Mouse (Mus musculus): ENCODE data around the gene Prkn. TPM values are rescaled to one million over a fixed set of nuclear protein-coding genes. Genes with fewer than 3 reads are reported as not detected.

The Prkn gene
- total RNA-seq, 1 experiment: 1.7 TPM

DNA sequence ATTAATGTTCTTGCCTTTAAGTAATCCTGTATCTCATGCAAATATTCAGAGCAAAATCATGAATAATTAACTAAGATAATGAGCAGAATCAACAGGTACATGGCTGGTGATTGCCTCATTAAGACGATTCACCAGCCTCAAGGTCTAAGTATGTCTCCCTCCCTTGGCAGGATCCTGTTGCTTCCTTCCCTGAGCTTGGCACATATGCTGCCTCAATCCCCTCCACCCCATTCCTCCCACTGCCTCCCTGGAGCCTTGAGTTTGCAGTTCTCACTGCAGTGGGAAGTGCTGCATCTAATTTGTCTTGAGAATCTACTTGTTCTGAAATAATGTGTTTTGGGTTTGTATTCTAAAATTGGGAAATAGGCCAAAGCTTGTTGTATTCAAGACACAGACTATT is 496.0 kb downstream of the Prkn start:
- in situ Hi-C loops (cut with MboI; ENCODE audit: low sequenced_read_pairs in 2 of 2, unreplicated experiment in 2 of 2): no loop called here
- H3K27ac ChIP-seq (ENCODE audit: insufficient read depth, low read depth, low read length, poor library complexity, severe bottlenecking): no peak overlapping the region
- no peaks in the 10 kb centered on the region for H3K36me3 ChIP-seq (ENCODE audit: control insufficient read depth, insufficient read depth, low read length, poor library complexity, severe bottlenecking)
- no peak overlapping the region for H3K9ac ChIP-seq (ENCODE audit: insufficient read depth, low read depth, low read length, poor library complexity, severe bottlenecking)
- DNase-seq (ENCODE audit: low read depth, low spot score): no peak
- H3K4me1 ChIP-seq (ENCODE audit: control insufficient read depth in 2 of 2, insufficient read depth in 2 of 2, low read length in 2 of 2, poor library complexity in 1 of 2): no peaks in the 10 kb centered on the region
- no peak for TF ChIP-seq HCFC1 (IDR thresholded peaks at IDR 0.05; ENCODE audit: borderline replicate concordance, insufficient read depth, low read length)
- TF ChIP-seq CHD2 (IDR thresholded peaks at IDR 0.05; ENCODE audit: low read depth, low read length): no peak
- TF ChIP-seq ZC3H11A (IDR thresholded peaks at IDR 0.05; ENCODE audit: borderline replicate concordance, low read depth, low read length): no peak
- TF ChIP-seq ZNF384 (IDR thresholded peaks at IDR 0.05; ENCODE audit: low read depth, low read length): no peak
- H3K9me3 ChIP-seq (ENCODE audit: control insufficient read depth, insufficient read depth, low read depth, low read length): no peaks in the 10 kb centered on the region
- H3K4me3 ChIP-seq (ENCODE audit: insufficient read depth in 1 of 2, low read depth in 1 of 2, low read length in 2 of 2, poor library complexity in 1 of 2, severe bottlenecking in 1 of 2): no peak overlapping the region

DNA sequence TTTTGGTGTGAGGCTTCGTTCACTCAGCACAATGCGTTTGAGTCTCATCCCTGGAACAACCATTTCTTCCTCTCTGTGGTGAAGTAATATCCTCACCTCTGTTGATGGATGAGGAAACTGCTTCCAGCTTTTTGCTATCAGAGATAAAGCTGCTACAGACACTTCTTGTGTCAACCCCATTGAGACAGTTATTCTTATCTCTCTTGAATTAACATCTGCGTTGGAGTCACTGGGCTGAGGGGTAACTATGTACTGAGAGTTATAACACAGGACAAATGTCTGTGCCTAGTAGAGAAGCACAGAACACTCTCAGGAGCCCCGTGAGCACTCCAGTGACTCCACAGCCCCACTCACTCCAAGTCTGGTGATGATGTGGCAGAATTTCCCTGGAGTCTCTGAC is 500.2 kb downstream of the Prkn start:
- Histone ChIP-seq H3K9me3 (ENCODE audit: control insufficient read depth, insufficient read depth, low read depth, low read length) (no peaks in the 10 kb centered on the region), H3K27ac (ENCODE audit: insufficient read depth, low read depth, low read length, poor library complexity, severe bottlenecking) (no peak overlapping the region), H3K4me3 (ENCODE audit: insufficient read depth in 1 of 2, low read depth in 1 of 2, low read length in 2 of 2, poor library complexity in 1 of 2, severe bottlenecking in 1 of 2) (no peak overlapping the region), H3K9ac (ENCODE audit: insufficient read depth, low read depth, low read length, poor library complexity, severe bottlenecking) (no peak overlapping the region), H3K4me1 (ENCODE audit: control insufficient read depth in 2 of 2, insufficient read depth in 2 of 2, low read length in 2 of 2, poor library complexity in 1 of 2) (no peaks in the 10 kb centered on the region), H3K36me3 (ENCODE audit: control insufficient read depth, insufficient read depth, low read length, poor library complexity, severe bottlenecking) (no peaks in the 10 kb centered on the region)
- in situ Hi-C loops (cut with MboI; ENCODE audit: low sequenced_read_pairs in 2 of 2, unreplicated experiment in 2 of 2): no loop called here
- no peak for DNase-seq (ENCODE audit: low read depth, low spot score)
- TF ChIP-seq MAFK (IDR thresholded peaks at IDR 0.05; ENCODE audit: insufficient read depth, low read depth, low read length): no peak
- TF ChIP-seq HCFC1 (IDR thresholded peaks at IDR 0.05; ENCODE audit: borderline replicate concordance, insufficient read depth, low read length): no peak
- no peak for TF ChIP-seq ZC3H11A (IDR thresholded peaks at IDR 0.05; ENCODE audit: borderline replicate concordance, low read depth, low read length)
- TF ChIP-seq ZNF384 (IDR thresholded peaks at IDR 0.05; ENCODE audit: low read depth, low read length): no peak
- TF ChIP-seq CHD2 (IDR thresholded peaks at IDR 0.05; ENCODE audit: low read depth, low read length): no peak

DNA sequence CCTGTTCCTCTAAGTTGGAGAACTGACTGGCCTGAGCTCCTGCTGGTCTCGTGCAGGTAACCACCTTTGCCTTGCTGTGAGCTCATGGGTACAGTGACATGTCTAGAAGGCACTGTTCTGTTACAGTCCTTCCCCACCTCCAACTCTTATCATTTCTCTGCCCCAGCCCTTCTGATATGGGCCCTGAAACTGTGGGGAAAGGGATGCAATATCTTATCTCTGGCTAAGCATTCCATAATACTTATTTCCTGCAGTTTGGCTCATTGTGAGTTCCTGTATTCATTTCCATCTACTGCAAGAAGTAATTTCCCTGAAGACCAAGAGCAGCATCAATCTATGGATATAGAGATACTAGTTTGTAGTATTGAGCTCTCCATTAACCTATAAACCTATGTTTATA is 506.1 kb downstream of the Prkn start:
- Histone ChIP-seq H3K27ac (ENCODE audit: insufficient read depth, low read depth, low read length, poor library complexity, severe bottlenecking) (no peak overlapping the region), H3K4me1 (ENCODE audit: control insufficient read depth in 2 of 2, insufficient read depth in 2 of 2, low read length in 2 of 2, poor library complexity in 1 of 2) (no peaks in the 10 kb centered on the region), H3K4me3 (ENCODE audit: insufficient read depth in 1 of 2, low read depth in 1 of 2, low read length in 2 of 2, poor library complexity in 1 of 2, severe bottlenecking in 1 of 2) (no peak overlapping the region), H3K9ac (ENCODE audit: insufficient read depth, low read depth, low read length, poor library complexity, severe bottlenecking) (no peak overlapping the region), H3K36me3 (ENCODE audit: control insufficient read depth, insufficient read depth, low read length, poor library complexity, severe bottlenecking) (no peaks in the 10 kb centered on the region), H3K9me3 (ENCODE audit: control insufficient read depth, insufficient read depth, low read depth, low read length) (no peaks in the 10 kb centered on the region)
- TF ChIP-seq HCFC1 (IDR thresholded peaks at IDR 0.05; ENCODE audit: borderline replicate concordance, insufficient read depth, low read length) (no peak), CHD2 (IDR thresholded peaks at IDR 0.05; ENCODE audit: low read depth, low read length) (no peak), ZC3H11A (IDR thresholded peaks at IDR 0.05; ENCODE audit: borderline replicate concordance, low read depth, low read length) (no peak), ZNF384 (IDR thresholded peaks at IDR 0.05; ENCODE audit: low read depth, low read length) (no peak)
- DNase-seq (ENCODE audit: low read depth, low spot score): no peak
- in situ Hi-C loops (cut with MboI; ENCODE audit: low sequenced_read_pairs in 2 of 2, unreplicated experiment in 2 of 2): no loop called here

DNA sequence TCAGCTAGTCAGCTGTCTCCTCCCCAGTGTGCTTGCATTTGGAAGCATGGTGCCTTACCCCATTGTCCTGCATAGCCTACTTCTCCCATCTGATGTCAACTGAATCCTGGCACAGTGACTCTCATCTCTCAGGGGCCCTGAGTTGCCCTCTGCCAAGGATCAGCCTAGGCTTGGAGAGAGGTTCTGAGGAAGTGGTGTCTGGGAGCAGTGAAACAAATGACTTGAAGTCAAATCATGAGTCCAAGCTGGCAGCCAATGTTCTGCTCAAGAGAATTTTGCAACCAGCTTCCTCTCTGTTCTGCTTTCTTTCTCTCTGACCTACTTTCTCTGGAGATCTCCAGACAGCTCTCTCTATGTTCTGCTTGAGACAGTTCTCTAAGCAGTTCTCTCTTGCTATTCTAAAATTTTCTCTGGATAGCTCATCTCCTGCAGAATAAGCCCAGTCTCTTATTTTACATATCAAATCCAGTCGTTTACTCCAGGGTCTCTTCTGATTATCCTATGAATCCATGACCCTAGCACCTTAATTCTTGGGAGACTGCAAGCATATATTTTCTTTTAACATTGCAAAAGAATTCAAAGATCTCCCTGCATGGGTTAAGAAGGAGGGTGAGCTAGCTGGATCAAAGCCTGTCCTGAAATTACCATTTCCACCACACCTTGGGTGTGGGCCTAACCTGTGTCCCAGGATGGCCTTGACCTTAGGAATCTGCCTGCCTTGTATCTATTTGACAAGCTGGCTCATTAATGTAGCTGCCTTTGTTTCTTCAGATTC is 512.8 kb downstream of the Prkn start:
- in situ Hi-C loops (cut with MboI; ENCODE audit: low sequenced_read_pairs in 2 of 2, unreplicated experiment in 2 of 2): no loop called here
- DNase-seq (ENCODE audit: low read depth, low spot score): peak; percentile 60
- Histone ChIP-seq H3K9me3 (ENCODE audit: control insufficient read depth, insufficient read depth, low read depth, low read length) (no peaks in the 10 kb centered on the region), H3K36me3 (ENCODE audit: control insufficient read depth, insufficient read depth, low read length, poor library complexity, severe bottlenecking) (no peaks in the 10 kb centered on the region), H3K27ac (ENCODE audit: insufficient read depth, low read depth, low read length, poor library complexity, severe bottlenecking) (peak overlapping the region; percentile 71; the same call in 1 of the 2 replicates), H3K4me3 (ENCODE audit: insufficient read depth in 1 of 2, low read depth in 1 of 2, low read length in 2 of 2, poor library complexity in 1 of 2, severe bottlenecking in 1 of 2) (no peak overlapping the region), H3K9ac (ENCODE audit: insufficient read depth, low read depth, low read length, poor library complexity, severe bottlenecking) (no peak overlapping the region), H3K4me1 (ENCODE audit: control insufficient read depth in 2 of 2, insufficient read depth in 2 of 2, low read length in 2 of 2, poor library complexity in 1 of 2) (peaks cover 0 to 12% of the 10 kb centered on the region in 2 experiments; a peak in 2 of 4 replicates)
- TF ChIP-seq ZNF384 (IDR thresholded peaks at IDR 0.05; ENCODE audit: low read depth, low read length) (no peak), ZC3H11A (IDR thresholded peaks at IDR 0.05; ENCODE audit: borderline replicate concordance, low read depth, low read length) (no peak), HCFC1 (IDR thresholded peaks at IDR 0.05; ENCODE audit: borderline replicate concordance, insufficient read depth, low read length) (no peak), CHD2 (IDR thresholded peaks at IDR 0.05; ENCODE audit: low read depth, low read length) (no peak; the same call in 1 of the 2 replicates), MAFK (IDR thresholded peaks at IDR 0.05; ENCODE audit: insufficient read depth, low read depth, low read length) (no peak)
